Mouse (Mus musculus) right cerebral cortex, postnatal 25 days (tissue): ENCODE measurements around the gene Kidins220.

Experiments used
- DNase-seq: peaks from one replicate; pipeline ENCODE4 v3.0.0; 2022

Gene Kidins220

GRCm38 (mm10) chr12:24963393-24964022, 11.2 kb upstream of the Kidins220 start:
- DNase-seq: no peak

- DNase-seq: peak; percentile 21
These were observed 9.3 kb upstream of the Kidins220 start for GRCm38 (mm10) chr12:24965406-24965805.

GRCm38 (mm10) chr12:24966046-24966445, 8.7 kb upstream of the Kidins220 start:
- no peak for DNase-seq

GRCm38 (mm10) chr12:24971490-24972200, 3.1 kb upstream of the Kidins220 start:
- no peak for DNase-seq

- DNase-seq: no peak
These were observed 2.1 kb upstream of the Kidins220 start for GRCm38 (mm10) chr12:24972371-24973350.

- no peak for DNase-seq
These were observed 1.1 kb upstream of the Kidins220 start for GRCm38 (mm10) chr12:24973586-24973985.

GRCm38 (mm10) chr12:24975115-24975733, 499 bp downstream of the Kidins220 start:
- DNase-seq: peak; percentile 72

GRCm38 (mm10) chr12:24985226-24985625, 10.5 kb downstream of the Kidins220 start:
- no peak for DNase-seq

GRCm38 (mm10) chr12:24995350-24995749, 20.6 kb downstream of the Kidins220 start:
- DNase-seq: no peak

GRCm38 (mm10) chr12:25005350-25005749, 30.6 kb downstream of the Kidins220 start:
- no peak for DNase-seq

GRCm38 (mm10) chr12:25009957-25010356, 35.2 kb downstream of the Kidins220 start:
- DNase-seq: no peak

- no peak for DNase-seq
These were observed 35.7 kb downstream of the Kidins220 start for GRCm38 (mm10) chr12:25010416-25010815.

- DNase-seq: no peak
These were observed 37.1 kb downstream of the Kidins220 start for GRCm38 (mm10) chr12:25011733-25012367.

- no peak for DNase-seq
These were observed 38.1 kb downstream of the Kidins220 start for GRCm38 (mm10) chr12:25012555-25013540.

GRCm38 (mm10) chr12:25014307-25014927, 39.7 kb downstream of the Kidins220 start:
- no peak for DNase-seq

- DNase-seq: no peak
These were observed 40.2 kb downstream of the Kidins220 start for GRCm38 (mm10) chr12:25014938-25015337.

- DNase-seq: no peak
These were observed 42.3 kb downstream of the Kidins220 start for GRCm38 (mm10) chr12:25016995-25017394.

- no peak for DNase-seq
These were observed 46.3 kb downstream of the Kidins220 start for GRCm38 (mm10) chr12:25021057-25021456.

- DNase-seq: no peak
These were observed 50.3 kb downstream of the Kidins220 start for GRCm38 (mm10) chr12:25024862-25025545.

GRCm38 (mm10) chr12:25026308-25026707, 51.6 kb downstream of the Kidins220 start:
- no peak for DNase-seq
